Mouse (Mus musculus): ENCODE data around the gene Macrod2.
"Not testable (repeated sequence)": the region's sequence is repeated elsewhere in the genome, so short reads cannot be mapped to it uniquely, and the experiment has no call there.

Gene Macrod2

GRCm38 (mm10) chr2:140692461-140692860, 297.4 kb downstream of the Macrod2 start:
- intact Hi-C loops (cut with DNase I) = no loop called here

- intact Hi-C loops (cut with DNase I) = no loop called here
These were observed 298.7 kb downstream of the Macrod2 start for GRCm38 (mm10) chr2:140693845-140694244.

GRCm38 (mm10) chr2:140698585-140698984, 303.5 kb downstream of the Macrod2 start:
- intact Hi-C loops (cut with DNase I) = no loop called here

DNA sequence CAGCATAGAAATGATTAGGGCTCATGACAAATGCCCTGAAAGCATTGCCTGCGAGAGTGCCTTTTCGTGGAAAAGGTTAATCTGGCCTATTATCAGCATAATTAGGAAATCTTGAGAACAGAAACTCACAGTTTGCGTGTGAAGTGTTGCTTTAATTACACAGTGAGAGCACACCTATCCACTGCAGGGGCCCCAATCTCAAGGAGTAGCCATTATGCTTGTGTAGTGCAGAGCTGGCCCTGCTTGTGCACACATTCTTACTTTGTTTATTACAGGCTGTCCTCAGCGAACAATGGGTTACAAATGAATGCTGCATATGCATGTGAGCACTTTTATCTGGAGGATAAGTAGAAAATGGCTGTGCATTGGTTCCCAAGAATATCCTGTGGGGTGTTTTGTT, 308.3 kb downstream of the Macrod2 start:
- intact Hi-C loops (cut with DNase I) = no loop called here

DNA sequence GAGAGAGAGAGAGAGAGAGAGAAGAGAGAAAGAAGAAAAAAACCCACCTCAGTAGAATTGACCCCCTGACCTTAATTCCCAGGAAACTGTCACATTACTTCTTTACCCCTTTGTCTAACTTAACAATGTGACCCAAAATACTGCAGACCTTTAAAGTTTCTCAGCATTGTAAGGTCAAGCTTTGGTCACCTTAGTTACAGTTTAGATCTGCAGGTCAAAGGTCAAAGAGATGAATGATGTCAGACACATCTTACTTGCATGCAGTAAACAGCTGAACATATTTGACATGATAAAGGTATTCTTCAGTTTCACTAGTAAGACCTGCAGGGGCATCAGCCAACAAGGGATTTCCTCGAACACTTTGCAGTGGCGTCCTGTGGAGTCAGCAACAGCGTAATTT, 309.0 kb downstream of the Macrod2 start:
- intact Hi-C loops (cut with DNase I) = no loop called here

DNA sequence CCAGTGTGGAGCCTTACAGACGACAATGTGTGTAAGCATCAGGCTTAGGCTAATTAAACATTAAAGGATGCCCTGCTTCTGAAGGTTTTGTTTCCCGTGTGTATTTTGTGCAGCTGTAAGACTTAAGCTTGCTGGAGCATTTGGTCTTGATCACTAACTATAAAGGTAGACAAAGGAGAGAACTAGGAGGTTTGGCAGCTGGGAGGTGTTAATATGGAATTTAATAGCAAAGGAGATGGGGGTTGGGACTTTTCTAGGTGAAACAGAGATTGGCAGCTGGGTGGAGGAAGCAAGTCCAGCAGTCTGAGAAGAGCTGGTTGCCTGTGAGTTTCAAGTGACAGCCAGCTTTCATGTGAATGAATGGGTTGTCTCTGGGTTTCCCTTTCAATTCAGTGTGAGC, 310.2 kb downstream of the Macrod2 start:
- intact Hi-C loops (cut with DNase I) = no loop called here

DNA sequence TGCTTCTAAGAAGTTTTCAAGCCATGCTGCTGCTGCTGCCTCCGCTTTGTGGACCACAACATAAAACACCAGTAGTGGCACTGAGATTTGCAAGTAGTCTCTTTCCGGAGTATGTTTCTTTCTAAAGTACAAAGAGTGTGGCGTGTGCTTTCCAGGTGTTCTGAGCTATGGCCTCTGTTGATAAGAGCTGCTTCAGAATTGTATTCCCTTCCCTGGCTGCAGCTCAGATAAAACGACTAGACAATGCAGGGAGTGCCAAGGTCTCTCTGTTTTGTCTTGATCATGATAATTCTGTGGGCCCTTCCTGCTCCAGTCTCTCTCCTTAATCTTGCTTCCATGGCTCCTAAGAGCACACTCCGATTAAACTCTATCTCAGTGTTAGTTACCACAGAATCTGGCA, 312.4 kb downstream of the Macrod2 start:
- intact Hi-C loops (cut with DNase I) = no loop called here

- intact Hi-C loops (cut with DNase I) = no loop called here
These were observed 320.7 kb downstream of the Macrod2 start for GRCm38 (mm10) chr2:140715822-140716221.

GRCm38 (mm10) chr2:140717407-140717806, 322.3 kb downstream of the Macrod2 start:
- intact Hi-C loops (cut with DNase I) = no loop called here

DNA sequence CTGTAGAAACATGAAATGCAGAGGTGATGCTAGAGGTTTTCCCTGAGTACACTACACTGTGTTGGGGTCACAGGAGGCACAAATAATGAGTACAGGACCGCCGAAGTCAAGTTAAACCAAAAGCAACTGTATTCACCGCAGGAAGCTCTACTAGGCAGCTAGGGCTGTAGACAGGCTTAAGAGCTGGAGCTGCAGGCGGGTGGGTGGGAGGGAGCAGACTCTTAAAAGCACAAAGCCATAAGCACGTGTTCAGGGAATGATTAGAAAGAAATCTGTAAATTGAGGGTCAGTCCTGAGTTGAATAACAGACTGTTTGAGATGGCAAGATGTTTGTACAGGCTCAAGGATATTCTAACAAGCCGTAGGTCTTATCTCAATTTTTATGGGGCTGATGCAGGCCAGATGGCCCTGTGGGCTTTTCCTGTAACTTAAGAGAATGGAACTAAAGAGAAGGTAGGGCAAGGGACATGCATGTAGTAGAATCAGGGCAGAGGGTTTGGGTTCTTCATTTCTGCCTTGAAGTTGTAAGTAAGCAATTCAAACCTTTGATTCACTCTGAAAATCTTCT, 337.6 kb downstream of the Macrod2 start:
- intact Hi-C loops (cut with DNase I) = no loop called here

DNA sequence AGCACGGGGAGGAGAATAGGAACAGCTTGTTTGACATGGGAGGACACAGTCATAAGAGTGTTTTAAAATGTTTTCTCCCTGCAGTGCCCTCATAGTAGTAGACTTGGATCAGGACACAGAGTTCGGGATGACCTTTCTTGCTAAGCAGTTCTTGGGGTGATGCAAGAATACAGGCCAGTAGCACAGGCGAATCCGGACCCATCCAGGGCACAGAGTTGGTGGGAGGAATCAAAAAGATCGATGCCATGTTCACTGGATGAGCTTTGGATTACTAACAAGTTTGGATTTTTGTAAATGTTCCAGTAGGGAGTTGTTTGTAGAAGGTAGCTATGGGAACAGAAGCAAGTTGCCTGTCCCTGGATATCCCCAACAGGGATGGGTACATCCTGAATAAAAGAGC, 345.4 kb downstream of the Macrod2 start:
- intact Hi-C loops (cut with DNase I) = no loop called here

DNA sequence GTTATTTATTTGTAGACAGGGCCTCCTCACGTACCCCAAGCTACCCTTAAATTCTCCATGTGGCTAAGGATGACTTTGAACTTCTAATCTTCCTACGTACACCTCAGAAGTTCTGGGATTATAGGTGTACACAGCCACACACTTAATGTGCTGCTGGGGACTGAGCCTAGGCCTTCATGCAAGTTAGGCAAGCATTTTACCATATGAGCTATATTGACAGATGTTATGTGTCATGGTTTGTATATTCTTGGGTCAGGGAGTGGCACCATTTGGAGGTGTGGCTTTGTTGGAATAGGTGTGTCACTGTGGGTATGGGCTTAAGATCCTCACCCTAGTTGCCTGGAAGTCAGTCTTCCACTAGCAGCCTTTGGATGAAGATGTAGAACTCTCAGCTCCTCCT, 347.8 kb downstream of the Macrod2 start:
- intact Hi-C loops (cut with DNase I) = not testable (repeated sequence)

DNA sequence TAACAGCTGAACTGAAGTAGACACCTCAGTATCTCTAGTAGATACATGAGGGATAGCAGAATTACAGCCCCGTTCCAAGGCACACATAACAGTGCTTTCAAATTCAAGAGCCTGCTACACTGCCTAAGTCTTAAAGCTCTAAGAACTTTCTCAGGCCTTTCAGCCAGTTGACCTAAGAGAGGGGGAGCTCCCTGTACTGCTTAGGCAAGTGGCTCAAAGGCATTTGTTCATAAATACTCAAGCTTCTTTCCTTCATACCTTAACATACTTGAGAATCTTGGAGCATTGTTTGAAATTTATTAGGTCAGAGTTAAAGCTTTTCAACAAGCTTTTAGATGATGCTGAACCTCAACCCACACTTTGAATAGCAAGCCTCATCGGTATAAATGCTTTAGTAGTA, 363.8 kb downstream of the Macrod2 start:
- intact Hi-C loops (cut with DNase I) = no loop called here

- intact Hi-C loops (cut with DNase I) = no loop called here
These were observed 364.6 kb downstream of the Macrod2 start for GRCm38 (mm10) chr2:140759732-140760131.

DNA sequence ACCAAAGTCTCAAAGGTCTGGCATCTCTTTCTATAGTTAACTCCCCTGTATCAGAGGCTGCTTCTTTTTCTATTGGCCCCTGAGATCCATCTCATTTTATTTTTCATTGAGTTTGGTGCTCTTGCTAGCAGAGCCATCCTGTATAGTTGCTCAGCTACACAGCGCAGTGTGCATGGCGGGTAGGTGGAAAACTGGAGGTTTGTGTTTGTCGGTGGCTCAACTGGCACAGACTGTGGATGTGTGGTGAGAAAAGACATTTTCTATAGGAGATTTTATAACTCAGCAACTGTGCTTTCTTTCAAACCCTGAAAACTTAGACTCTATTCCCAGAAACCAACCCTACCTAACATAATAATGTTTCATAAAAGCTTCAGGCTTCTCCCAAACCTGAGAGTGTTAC, 365.0 kb downstream of the Macrod2 start:
- intact Hi-C loops (cut with DNase I) = no loop called here

- intact Hi-C loops (cut with DNase I) = no loop called here
These were observed 368.2 kb downstream of the Macrod2 start for GRCm38 (mm10) chr2:140763076-140763891.

DNA sequence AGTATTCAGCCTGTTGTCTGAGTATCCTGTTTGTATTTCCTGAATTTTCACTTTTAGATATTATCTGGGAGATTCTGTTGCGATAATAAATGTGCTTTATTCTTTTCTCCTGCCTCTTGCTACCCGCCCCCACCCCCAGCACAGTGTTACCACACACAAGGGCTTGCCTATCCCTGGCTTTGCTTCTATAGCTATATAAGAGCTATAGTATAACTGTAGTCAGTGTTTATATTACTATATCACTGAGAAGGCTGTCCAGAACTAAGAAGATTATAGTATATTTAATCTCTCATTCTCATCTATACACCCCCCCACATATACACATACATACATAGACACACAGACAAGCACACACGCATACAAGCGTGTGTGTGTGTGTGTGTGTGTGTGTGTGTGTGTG, 374.4 kb downstream of the Macrod2 start:
- intact Hi-C loops (cut with DNase I) = no loop called here

DNA sequence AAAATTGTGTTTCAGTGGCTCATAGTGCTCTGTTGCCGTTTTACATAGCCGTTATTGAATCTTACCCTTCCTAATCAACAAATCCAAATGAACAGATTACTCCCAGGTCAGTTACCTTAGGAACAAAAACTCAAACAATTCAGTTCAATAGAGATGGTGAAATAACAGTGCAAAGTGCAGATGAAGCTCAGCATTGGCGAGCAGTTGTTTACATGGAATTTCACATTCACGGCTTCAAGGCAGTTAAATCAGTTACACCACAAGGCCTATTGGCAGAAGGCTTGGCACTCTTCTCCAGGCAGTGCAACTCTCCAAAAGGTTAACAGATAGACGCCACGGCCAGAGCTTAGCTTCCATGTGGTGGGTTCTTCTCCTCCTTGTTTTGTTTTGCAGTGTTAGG, 377.7 kb downstream of the Macrod2 start:
- intact Hi-C loops (cut with DNase I) = no loop called here

DNA sequence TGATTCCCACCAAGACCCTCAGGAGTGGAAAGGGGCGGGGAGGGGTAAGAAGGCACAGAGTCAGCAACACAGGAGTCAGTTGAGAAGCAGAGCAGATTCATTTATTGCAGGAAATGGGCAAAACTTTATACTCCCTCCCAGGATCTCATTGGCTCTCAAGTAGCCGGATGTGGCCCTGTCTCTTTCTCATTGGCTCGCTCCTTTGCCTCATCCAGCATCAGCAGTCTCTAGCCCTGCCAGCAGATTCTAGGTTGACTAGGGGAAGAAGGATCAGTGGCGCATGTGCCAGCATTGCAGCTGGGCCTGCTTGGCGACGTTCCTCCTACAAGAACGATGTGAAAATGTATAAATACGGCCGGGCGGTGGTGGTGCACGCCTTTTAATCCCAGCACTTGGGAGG, 378.3 kb downstream of the Macrod2 start:
- intact Hi-C loops (cut with DNase I) = no loop called here

DNA sequence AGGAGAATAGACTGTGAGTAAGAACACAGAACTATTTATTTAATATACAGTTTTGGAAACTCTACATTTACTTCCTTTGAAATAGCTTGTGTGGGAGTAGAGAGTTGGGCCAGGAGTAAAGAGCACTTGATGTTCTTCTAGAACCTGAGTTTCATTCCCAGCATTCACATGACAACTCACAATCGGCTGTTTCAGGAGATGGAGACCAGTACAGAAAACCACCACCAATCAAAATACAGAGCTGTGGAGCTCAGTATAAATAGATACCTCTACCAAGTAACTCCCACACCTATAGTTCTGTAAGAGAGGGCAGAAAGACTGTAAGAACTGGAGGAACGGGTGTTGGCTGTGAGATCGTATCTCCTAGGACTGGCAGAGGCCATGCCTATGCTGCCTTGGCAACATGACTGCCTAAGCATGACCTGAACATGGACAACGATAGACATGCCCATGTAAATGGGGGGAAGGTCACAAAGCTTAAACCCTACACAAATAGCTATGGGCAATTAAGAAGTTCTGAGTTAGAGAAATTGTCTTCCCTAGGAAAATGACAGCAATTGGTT, 379.8 kb downstream of the Macrod2 start:
- intact Hi-C loops (cut with DNase I) = no loop called here

DNA sequence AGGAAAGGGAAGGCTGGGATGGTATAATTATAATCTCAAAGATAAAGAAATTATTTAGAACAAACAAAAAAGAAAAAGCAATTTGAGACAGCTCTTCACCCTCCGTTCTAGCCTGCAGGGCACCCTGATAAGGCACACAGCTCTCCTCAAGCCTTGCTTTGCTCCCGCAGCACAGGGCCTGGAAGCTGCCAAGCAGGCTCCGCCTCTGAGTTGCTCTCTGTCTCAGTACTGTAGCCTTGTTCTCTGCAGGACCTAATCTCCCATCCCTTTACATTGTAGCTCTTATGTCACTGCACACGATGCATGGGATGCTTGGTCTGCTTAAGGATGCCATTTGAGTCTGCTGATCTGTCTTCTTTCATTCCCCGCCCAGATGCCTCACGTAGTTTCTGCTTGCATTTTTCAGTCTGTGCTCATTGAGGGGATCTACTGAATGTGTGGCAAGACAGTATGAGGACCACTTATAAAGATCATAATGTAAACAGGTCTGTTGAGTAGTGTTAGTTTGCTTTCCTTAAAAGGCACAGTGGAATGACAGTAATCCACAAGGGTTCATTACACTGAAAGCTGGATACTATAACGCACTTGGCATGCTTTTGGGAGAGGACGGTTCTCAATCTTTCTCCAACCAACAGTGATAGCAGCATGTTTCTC, 380.5 kb downstream of the Macrod2 start:
- intact Hi-C loops (cut with DNase I) = no loop called here

GRCm38 (mm10) chr2:140778212-140778611, 383.1 kb downstream of the Macrod2 start:
- intact Hi-C loops (cut with DNase I) = no loop called here

Measured in adrenal gland (tissue).